Mouse (Mus musculus): ENCODE data around the gene Rhbdf1.

Rhbdf1 gene

GRCm38 (mm10) chr11:32221951-32222409 lies at the start of gene Rhbdf1:
Gene Rhbdf1, minus strand, starts transcription at chr11:32222300.
- no peak for DNase-seq (ENCODE audit: extremely low read depth, low read depth, low spot score)

DNA sequence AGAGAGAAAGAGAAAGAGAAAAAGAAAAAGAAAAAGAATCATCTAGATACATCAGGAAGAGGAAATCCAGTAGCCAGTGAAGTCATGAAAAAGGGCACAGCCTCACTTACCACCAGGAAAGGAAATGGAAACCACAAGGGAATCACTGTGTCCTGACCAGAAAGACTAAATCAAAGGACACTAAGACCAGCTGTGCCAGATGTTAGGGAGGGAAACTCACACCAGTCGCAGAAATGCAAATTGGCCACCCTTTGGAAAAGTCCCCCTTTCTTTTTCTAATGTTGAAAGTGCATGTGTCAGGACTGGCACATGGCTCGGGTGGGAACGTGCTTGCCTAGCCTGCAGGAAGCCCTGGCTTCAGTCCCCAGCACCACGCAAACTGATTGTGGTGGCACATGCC lies 49.1 kb upstream of the Rhbdf1 start:
- DNase-seq (ENCODE audit: extremely low read depth, low read depth, low spot score): no peak

DNA sequence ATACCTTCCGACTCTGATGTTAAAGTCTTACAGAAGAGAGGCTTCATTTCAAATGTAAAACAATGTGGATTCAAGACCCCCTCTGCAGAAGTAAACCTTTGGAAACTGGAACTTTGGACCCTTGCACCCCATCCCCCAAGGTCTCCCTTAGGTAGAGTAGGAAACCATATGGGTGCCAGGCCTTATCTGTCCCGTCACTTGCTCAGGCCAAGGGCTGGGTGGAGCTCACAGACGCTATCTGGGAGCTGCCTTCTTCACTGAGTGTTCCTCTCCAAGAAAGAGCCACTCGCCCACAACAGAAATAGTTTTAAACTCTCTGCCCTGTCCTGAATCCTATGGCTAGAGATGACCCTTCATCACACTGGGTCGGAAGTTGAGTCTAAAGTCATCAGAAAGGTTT lies 46.9 kb upstream of the Rhbdf1 start:
- DNase-seq (ENCODE audit: extremely low read depth, low read depth, low spot score): no peak

GRCm38 (mm10) chr11:32267964-32268363 lies 45.9 kb upstream of the Rhbdf1 start:
- no peak for DNase-seq (ENCODE audit: extremely low read depth, low read depth, low spot score)

GRCm38 (mm10) chr11:32267188-32267884 lies 45.2 kb upstream of the Rhbdf1 start, which contains the start of gene Nprl3:
Gene Nprl3, minus strand, starts transcription at chr11:32267707.
- DNase-seq (ENCODE audit: extremely low read depth, low read depth, low spot score): no peak

GRCm38 (mm10) chr11:32266776-32267175 lies 44.7 kb upstream of the Rhbdf1 start:
- no peak for DNase-seq (ENCODE audit: extremely low read depth, low read depth, low spot score)

GRCm38 (mm10) chr11:32266194-32266593 lies 44.1 kb upstream of the Rhbdf1 start:
- DNase-seq (ENCODE audit: extremely low read depth, low read depth, low spot score): no peak

- DNase-seq (ENCODE audit: extremely low read depth, low read depth, low spot score): no peak
Observed at GRCm38 (mm10) chr11:32265117-32265738, 43.1 kb upstream of the Rhbdf1 start.

DNA sequence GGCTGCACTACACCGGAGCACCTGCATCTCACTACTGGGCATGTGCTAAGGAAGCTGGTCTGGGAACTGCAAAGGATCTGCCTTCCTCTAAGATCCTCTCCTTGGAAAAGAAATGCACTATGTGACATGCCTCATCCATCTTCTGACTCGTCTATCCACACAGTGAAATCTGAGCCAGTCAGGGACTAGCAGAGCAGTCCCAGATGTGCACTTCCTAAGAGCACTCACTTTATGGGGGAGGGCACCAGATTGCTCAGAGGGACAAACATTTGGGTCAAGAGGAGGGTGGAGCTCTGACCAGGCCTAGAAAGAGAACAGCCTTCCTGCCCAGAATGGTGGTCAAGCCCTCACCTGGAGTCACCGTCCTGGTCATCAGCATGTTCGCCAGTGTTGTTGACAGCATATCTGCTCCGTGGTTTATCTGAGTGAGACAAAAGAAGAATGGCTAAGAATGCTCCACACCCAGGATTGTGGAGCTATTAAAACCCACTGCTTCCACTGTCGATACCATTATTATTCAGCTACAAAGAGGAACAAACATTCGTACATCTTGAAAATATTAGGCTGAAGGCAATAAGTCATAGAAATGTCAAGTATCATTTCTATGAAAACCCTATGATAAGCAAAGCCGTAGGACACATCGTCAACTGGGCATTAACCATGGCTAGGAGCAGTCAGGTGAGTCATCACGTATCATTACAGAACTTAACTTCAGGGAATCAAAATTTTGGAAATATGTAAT lies 40.7 kb upstream of the Rhbdf1 start:
- DNase-seq (ENCODE audit: extremely low read depth, low read depth, low spot score): no peak

DNA sequence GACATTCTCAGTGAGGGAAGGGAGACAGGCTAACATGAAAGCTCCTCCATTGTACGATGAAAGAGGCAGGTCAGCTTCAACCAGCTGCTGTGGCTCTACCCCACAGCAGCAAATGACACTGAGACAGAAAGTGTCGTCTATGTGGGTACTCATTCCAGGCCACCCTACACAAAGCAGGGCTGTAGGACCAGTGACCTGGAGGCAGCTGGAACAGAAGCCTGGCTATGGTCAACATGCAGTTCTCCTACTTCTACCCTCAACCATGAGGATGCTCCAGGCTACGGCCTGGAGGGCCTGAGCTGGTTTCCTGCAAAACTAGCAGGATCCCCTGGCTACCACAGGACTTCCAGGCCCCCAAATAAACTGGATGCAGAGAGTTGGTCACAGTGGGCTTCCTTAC lies 34.5 kb upstream of the Rhbdf1 start:
- no peak for DNase-seq (ENCODE audit: extremely low read depth, low read depth, low spot score)

- no peak for DNase-seq (ENCODE audit: extremely low read depth, low read depth, low spot score)
Observed at GRCm38 (mm10) chr11:32256146-32256545, 34.0 kb upstream of the Rhbdf1 start.

DNA sequence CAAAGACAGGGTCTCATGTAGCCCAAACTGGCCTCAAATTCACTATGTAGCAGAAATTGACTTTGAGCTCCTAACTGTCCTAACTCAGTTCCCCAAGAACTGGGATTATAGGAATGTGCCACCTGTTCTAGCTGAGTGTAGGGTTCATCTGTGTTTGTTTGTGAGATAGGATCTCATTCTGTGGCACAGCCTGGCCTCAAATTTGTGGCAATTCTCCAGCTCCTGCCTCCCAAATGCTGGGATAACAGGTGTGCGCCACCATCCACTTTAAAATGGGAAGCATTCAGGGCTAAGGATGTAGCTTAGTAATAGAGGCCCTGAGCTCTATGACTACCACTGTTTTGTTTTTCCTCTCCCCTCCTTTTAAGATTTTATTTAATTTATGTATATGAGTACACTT lies 31.0 kb upstream of the Rhbdf1 start:
- DNase-seq (ENCODE audit: extremely low read depth, low read depth, low spot score): no peak

- DNase-seq (ENCODE audit: extremely low read depth, low read depth, low spot score): no peak
Observed at GRCm38 (mm10) chr11:32250880-32251763, 29.0 kb upstream of the Rhbdf1 start.

GRCm38 (mm10) chr11:32248350-32248749 lies 26.2 kb upstream of the Rhbdf1 start:
- DNase-seq (ENCODE audit: extremely low read depth, low read depth, low spot score): no peak

- DNase-seq (ENCODE audit: extremely low read depth, low read depth, low spot score): no peak
Observed at GRCm38 (mm10) chr11:32247068-32247467, 25.0 kb upstream of the Rhbdf1 start.

DNA sequence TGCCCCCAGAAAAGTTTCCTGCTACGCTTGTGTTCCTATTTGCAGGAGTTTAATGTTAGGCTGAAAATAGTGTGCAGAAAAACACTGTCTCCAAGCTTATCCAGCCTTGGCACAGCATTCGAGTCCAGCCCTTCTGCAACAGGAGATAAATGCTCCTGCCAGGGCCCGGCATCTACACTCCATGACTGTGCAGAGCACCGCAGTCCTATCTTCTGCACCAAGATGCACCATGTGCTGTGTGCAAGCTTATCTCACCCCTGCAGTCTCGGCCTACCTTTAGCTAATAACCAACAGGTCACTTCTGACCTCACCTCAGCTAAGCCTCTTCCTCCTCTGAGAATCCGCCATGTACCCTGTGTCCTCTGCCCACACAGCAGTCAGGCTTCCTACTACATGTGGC lies 23.5 kb upstream of the Rhbdf1 start:
- no peak for DNase-seq (ENCODE audit: extremely low read depth, low read depth, low spot score)

DNA sequence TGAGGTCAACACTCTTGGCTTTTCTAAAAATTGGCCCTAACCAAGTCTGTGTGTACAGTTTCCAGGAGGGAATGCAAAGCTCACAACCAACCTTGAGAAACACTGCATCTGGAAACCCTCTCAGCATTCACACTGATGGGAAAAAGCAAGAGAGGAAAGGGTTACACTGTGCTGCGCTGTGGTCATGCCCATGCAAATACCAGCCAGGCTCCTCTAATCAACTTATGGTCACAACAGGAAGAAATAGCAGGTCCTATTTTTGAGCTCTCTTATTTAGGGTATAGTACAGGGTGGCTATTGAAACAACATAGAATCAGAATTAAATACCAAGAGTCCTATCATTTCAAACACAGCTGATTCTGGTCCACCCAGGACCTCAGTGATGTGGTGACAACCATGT lies 22.5 kb upstream of the Rhbdf1 start:
- no peak for DNase-seq (ENCODE audit: extremely low read depth, low read depth, low spot score)

- DNase-seq (ENCODE audit: extremely low read depth, low read depth, low spot score): no peak
Observed at GRCm38 (mm10) chr11:32244064-32244463, 22.0 kb upstream of the Rhbdf1 start.

DNA sequence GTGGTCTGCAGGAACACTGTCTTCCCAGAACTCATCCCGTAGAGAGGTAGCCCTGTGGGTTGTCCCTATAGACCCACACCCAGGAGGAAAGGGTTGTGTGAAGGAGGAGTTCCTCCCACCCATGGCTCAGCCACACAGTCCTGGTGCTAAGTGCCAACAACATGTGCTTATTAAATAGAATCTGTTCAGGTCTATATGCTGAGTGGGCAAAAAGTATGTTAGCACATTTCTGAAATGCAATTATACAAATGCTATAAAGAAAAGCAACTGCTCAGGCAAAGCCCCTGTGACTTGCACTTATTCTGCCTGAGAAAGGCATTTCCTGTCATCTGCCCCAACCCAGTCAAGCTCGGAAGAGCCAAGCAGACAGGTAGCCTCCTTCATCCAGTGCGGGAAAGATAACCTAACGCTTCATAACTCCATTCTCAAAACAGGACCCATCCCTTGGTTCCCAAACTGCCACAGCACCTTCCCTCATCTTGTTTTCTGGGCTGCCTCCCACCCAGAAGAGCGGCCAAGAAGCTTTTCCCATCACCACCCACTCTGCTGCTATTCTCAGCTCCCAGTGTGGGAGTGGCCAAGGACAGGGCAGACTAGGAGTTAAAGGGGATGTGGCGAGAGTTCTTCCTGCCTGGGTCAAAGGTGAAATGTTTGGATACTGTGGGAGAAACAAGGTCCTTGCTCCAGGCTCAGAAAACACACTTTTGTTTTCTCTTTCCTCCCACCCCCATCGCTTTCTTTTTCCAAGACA lies 21.3 kb upstream of the Rhbdf1 start:
- DNase-seq (ENCODE audit: extremely low read depth, low read depth, low spot score): no peak

- DNase-seq (ENCODE audit: extremely low read depth, low read depth, low spot score): no peak
Observed at GRCm38 (mm10) chr11:32242209-32242608, 20.1 kb upstream of the Rhbdf1 start.
